Mouse (Mus musculus): ENCODE measurements at regions not wholly inside any gene's neighbourhood (a gene's known extent, or its start where the extent isn't known, plus 50 kb on each side); places are given as distances from the start of the nearest gene placed in this dataset.

- ATAC-seq, result no peak
- no peak overlapping the region for H3K27ac ChIP-seq (ENCODE audit: low read depth, low read length)
- no peak overlapping the region for H3K9ac ChIP-seq (ENCODE audit: low read length)
- H3K4me3 ChIP-seq (ENCODE audit: low read depth, low read length), result no peak overlapping the region
- H3K27me3 ChIP-seq (replicated peaks; ENCODE audit: control insufficient read depth, insufficient read depth, low read length), result no peaks in the 10 kb centered on the region
- H3K36me3 ChIP-seq (ENCODE audit: control insufficient read depth, insufficient read depth, low read length), result no peaks in the 10 kb centered on the region
- DNase-seq (ENCODE audit: low spot score), result no peak
- H3K4me1 ChIP-seq (ENCODE audit: control insufficient read depth, insufficient read depth, low read length), result no peaks in the 10 kb centered on the region
- 85% methylated on average over 9 of the region's 9 CpGs for WGBS
- no peaks in the 10 kb centered on the region for H3K9me3 ChIP-seq (replicated peaks; ENCODE audit: control insufficient read depth, low read length)
- no peak overlapping the region for H3K4me2 ChIP-seq (ENCODE audit: low read length)
These were observed 79.1 kb downstream of the Rhob start for GRCm38 (mm10) chr12:8420511-8421270.

GRCm38 (mm10) chr12:8418890-8419289 lies 80.9 kb downstream of the Rhob start:
- Histone ChIP-seq H3K36me3 (ENCODE audit: control insufficient read depth, insufficient read depth, low read length) (no peaks in the 10 kb centered on the region), H3K27me3 (replicated peaks; ENCODE audit: control insufficient read depth, insufficient read depth, low read length) (no peaks in the 10 kb centered on the region), H3K9ac (ENCODE audit: low read length) (no peak overlapping the region), H3K4me2 (ENCODE audit: low read length) (no peak overlapping the region), H3K9me3 (replicated peaks; ENCODE audit: control insufficient read depth, low read length) (no peaks in the 10 kb centered on the region), H3K27ac (ENCODE audit: low read depth, low read length) (no peak overlapping the region), H3K4me3 (ENCODE audit: low read depth, low read length) (no peak overlapping the region), H3K4me1 (ENCODE audit: control insufficient read depth, insufficient read depth, low read length) (no peaks in the 10 kb centered on the region)
- WGBS, result 83% methylated on average over 5 of the region's 5 CpGs
- DNase-seq (ENCODE audit: low spot score) (no peak), ATAC-seq (no peak)

DNA sequence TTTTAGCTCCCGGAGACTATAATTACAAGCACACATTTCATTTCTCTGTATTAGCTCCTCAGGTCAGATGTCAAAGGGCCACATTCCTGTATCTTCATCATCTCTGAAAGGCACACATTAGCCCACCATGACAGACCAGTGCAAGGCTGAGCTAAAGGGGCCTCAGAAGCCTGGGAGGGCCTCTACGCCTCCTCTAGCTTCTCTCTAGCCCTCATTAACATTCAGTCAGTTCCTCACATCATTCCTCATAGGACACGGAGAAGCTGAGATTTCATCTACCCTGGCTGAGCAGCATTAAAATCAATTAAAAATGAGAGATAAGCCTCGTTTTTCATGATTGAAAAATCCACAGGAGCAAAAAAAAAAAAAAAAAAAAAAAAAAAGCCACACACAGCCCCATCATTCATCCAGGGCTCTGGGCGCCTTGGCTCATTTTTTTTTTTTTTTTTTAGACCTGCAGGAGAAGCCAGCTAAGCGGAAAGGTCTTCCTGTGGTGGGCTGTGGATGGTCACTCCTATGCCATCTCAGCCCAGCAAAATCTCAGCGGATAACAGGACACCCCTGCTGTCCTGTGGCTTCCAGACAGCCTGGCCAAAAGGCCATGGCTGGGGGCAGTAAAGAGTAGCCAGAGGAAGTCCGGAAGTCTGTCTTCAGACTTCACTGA lies 82.5 kb downstream of the Rhob start:
- no peak overlapping the region for H3K4me3 ChIP-seq (ENCODE audit: low read depth, low read length)
- H3K9me3 ChIP-seq (replicated peaks; ENCODE audit: control insufficient read depth, low read length), result no peaks in the 10 kb centered on the region
- no peaks in the 10 kb centered on the region for H3K27me3 ChIP-seq (replicated peaks; ENCODE audit: control insufficient read depth, insufficient read depth, low read length)
- H3K9ac ChIP-seq (ENCODE audit: low read length), result no peak overlapping the region
- H3K36me3 ChIP-seq (ENCODE audit: control insufficient read depth, insufficient read depth, low read length), result no peaks in the 10 kb centered on the region
- WGBS, result 72% methylated on average over 7 of the region's 8 CpGs
- no peaks in the 10 kb centered on the region for H3K4me1 ChIP-seq (ENCODE audit: control insufficient read depth, insufficient read depth, low read length)
- ATAC-seq (no peak), DNase-seq (ENCODE audit: low spot score) (no peak)
- no peak overlapping the region for H3K27ac ChIP-seq (ENCODE audit: low read depth, low read length)
- H3K4me2 ChIP-seq (ENCODE audit: low read length), result no peak overlapping the region

- H3K27ac ChIP-seq (ENCODE audit: low read depth, low read length), result no peak overlapping the region
- no peak overlapping the region for H3K4me2 ChIP-seq (ENCODE audit: low read length)
- 87% methylated on average over 2 of the region's 2 CpGs for WGBS
- no peak overlapping the region for H3K9ac ChIP-seq (ENCODE audit: low read length)
- no peaks in the 10 kb centered on the region for H3K36me3 ChIP-seq (ENCODE audit: control insufficient read depth, insufficient read depth, low read length)
- ATAC-seq, result no peak
- H3K4me3 ChIP-seq (ENCODE audit: low read depth, low read length), result no peak overlapping the region
- no peaks in the 10 kb centered on the region for H3K9me3 ChIP-seq (replicated peaks; ENCODE audit: control insufficient read depth, low read length)
- no peaks in the 10 kb centered on the region for H3K4me1 ChIP-seq (ENCODE audit: control insufficient read depth, insufficient read depth, low read length)
- H3K27me3 ChIP-seq (replicated peaks; ENCODE audit: control insufficient read depth, insufficient read depth, low read length), result no peaks in the 10 kb centered on the region
- DNase-seq (ENCODE audit: low spot score), result no peak
These were observed 87.7 kb downstream of the Rhob start for GRCm38 (mm10) chr12:8412125-8412524.

DNA sequence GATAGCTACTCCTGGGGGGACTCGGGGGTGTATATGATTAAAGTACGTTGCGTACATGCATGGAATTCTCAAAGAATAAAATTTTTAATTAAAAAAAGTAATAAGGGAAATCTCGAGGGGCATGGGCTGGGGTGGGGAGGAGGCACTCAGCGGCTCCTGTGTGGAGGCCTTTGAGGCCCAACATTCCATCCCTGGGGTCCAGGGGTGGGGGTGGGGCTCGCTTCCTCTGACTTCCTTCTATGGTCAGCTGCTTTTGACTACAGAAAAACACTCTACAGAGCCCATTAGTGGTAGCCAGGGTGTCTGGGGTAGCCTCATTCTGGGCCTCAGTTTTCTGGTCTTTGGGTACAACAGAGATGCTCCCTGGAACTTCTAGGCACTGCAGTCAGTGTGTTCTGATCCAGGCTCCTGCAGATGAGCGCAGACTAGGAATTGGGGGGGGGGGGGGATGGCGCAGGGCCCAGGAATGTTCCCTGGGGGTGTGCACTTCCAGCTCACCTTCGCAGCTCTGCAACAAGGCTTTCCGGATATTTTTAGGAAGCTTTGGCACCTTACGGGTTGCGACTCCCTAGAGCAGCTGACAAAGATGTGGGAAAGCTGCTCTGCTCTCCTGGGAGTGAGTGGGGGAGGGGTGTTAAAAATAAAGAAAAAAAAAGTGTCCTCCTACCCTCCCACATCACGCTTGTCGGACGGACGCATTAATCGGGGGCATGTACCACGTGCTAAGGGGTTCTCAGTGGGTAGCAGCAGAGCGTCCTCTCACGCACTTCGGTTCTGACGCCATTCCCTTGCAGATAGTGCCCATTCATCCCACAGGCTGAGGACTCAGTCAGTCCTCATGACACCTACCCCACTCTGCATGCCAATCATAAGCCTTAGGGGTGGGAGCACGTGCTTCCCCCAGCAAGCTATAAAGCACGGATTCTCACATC lies 89.1 kb downstream of the Rhob start:
- H3K9me3 ChIP-seq (replicated peaks; ENCODE audit: control insufficient read depth, low read length), result no peaks in the 10 kb centered on the region
- 60% methylated on average over 24 of the region's 24 CpGs for WGBS
- H3K4me3 ChIP-seq (ENCODE audit: low read depth, low read length), result no peak overlapping the region
- H3K4me2 ChIP-seq (ENCODE audit: low read length), result no peak overlapping the region
- H3K27me3 ChIP-seq (replicated peaks; ENCODE audit: control insufficient read depth, insufficient read depth, low read length), result no peaks in the 10 kb centered on the region
- DNase-seq (ENCODE audit: low spot score), result no peak
- H3K36me3 ChIP-seq (ENCODE audit: control insufficient read depth, insufficient read depth, low read length), result no peaks in the 10 kb centered on the region
- H3K4me1 ChIP-seq (ENCODE audit: control insufficient read depth, insufficient read depth, low read length), result no peaks in the 10 kb centered on the region
- no peak for ATAC-seq
- no peak overlapping the region for H3K27ac ChIP-seq (ENCODE audit: low read depth, low read length)
- H3K9ac ChIP-seq (ENCODE audit: low read length), result no peak overlapping the region

GRCm38 (mm10) chr12:8402084-8402483 lies 88.9 kb downstream of the Hs1bp3 start:
- no peak overlapping the region for H3K27ac ChIP-seq (ENCODE audit: low read depth, low read length)
- H3K36me3 ChIP-seq (ENCODE audit: control insufficient read depth, insufficient read depth, low read length), result no peaks in the 10 kb centered on the region
- no peaks in the 10 kb centered on the region for H3K27me3 ChIP-seq (replicated peaks; ENCODE audit: control insufficient read depth, insufficient read depth, low read length)
- H3K9ac ChIP-seq (ENCODE audit: low read length), result no peak overlapping the region
- WGBS, result 34% methylated on average over 5 of the region's 5 CpGs
- DNase-seq (ENCODE audit: low spot score) (no peak), ATAC-seq (no peak)
- H3K4me2 ChIP-seq (ENCODE audit: low read length), result no peak overlapping the region
- H3K4me1 ChIP-seq (ENCODE audit: control insufficient read depth, insufficient read depth, low read length), result no peaks in the 10 kb centered on the region
- H3K9me3 ChIP-seq (replicated peaks; ENCODE audit: control insufficient read depth, low read length), result no peaks in the 10 kb centered on the region
- H3K4me3 ChIP-seq (ENCODE audit: low read depth, low read length), result no peak overlapping the region

DNA sequence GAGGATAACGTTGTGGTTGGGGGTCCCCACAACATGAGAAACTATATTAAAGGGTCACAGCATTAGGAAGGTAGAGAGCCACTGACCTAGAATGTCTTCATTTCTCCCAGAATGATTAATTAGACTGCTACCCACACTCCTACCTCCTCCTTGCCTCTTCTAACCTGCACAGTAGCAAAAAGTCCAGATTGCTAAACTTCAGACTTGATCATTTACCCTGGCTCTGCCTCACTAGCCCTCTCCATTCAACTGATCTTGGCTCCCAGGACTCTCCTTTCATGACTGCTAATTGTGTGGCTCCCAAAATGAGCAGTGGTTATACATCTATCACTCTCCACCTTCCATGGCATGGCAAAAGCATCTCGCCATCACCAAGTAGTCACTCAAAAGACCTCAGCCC lies 88.1 kb downstream of the Hs1bp3 start:
- no peak overlapping the region for H3K4me3 ChIP-seq (ENCODE audit: low read depth, low read length)
- 85% methylated on average over 2 of the region's 2 CpGs for WGBS
- no peak overlapping the region for H3K4me2 ChIP-seq (ENCODE audit: low read length)
- no peaks in the 10 kb centered on the region for H3K9me3 ChIP-seq (replicated peaks; ENCODE audit: control insufficient read depth, low read length)
- H3K27ac ChIP-seq (ENCODE audit: low read depth, low read length), result no peak overlapping the region
- H3K9ac ChIP-seq (ENCODE audit: low read length), result no peak overlapping the region
- ATAC-seq (no peak), DNase-seq (ENCODE audit: low spot score) (no peak)
- H3K4me1 ChIP-seq (ENCODE audit: control insufficient read depth, insufficient read depth, low read length), result no peaks in the 10 kb centered on the region
- no peaks in the 10 kb centered on the region for H3K27me3 ChIP-seq (replicated peaks; ENCODE audit: control insufficient read depth, insufficient read depth, low read length)
- H3K36me3 ChIP-seq (ENCODE audit: control insufficient read depth, insufficient read depth, low read length), result no peaks in the 10 kb centered on the region

DNA sequence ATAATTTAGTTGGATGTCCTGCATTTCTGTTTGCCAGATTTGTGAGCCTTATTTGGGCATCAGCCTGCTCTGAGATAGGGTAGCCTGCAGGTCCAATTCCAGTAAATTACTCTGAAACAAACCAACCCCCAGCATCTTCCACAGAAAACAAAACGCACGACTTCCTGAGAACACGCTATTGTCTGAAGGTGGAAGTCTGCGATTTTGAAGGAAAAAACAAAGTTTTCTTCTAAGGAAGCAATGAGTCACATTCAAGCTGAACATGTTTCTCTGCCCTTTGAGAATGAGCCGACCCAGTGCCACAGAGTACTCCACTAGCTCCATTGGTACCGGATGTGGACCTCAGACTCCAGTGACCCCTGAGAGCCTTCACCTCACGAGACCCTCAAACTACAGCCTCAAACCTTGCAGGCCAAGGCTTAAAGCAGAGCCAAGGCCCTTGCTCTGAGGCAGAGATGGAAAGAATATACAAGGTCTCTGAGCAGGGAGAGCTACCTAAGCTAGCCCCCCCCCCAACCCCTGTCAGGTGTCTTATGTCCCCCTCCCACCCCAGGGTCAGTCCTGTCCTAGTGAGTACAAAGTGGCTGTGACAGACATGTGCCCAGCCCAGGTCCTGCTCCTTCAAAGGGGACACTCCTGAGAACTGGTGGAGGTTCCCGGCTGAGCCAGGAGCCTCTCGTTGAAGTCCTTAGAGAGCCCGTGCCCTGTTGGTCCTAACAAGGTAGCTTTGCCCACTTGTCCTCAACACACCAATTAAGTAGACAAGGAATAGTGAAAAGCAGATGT lies 87.3 kb downstream of the Hs1bp3 start:
- H3K27me3 ChIP-seq (replicated peaks; ENCODE audit: control insufficient read depth, insufficient read depth, low read length), result no peaks in the 10 kb centered on the region
- no peak overlapping the region for H3K4me3 ChIP-seq (ENCODE audit: low read depth, low read length)
- DNase-seq (ENCODE audit: low spot score), result no peak
- H3K9ac ChIP-seq (ENCODE audit: low read length), result no peak overlapping the region
- no peak overlapping the region for H3K27ac ChIP-seq (ENCODE audit: low read depth, low read length)
- H3K9me3 ChIP-seq (replicated peaks; ENCODE audit: control insufficient read depth, low read length), result no peaks in the 10 kb centered on the region
- no peaks in the 10 kb centered on the region for H3K4me1 ChIP-seq (ENCODE audit: control insufficient read depth, insufficient read depth, low read length)
- no peak for ATAC-seq
- WGBS, result 86% methylated on average over 10 of the region's 10 CpGs
- no peak overlapping the region for H3K4me2 ChIP-seq (ENCODE audit: low read length)
- H3K36me3 ChIP-seq (ENCODE audit: control insufficient read depth, insufficient read depth, low read length), result no peaks in the 10 kb centered on the region
